8 mouse cellular contexts compared by ENCODE assay signal in genomic region chr11:88583259-88583833, GRCm38 (mm10).
DNase-seq lines count a peak whose midpoint lies in the region; ATAC-seq and TF ChIP-seq lines count a peak whose summit lies in the region.

No protein-coding gene starts in this region.

- no peak overlapping the region; the same call in 1 of the 2 replicates for H3K4me2 ChIP-seq in hindbrain, embryonic 11.5 days (replicated peaks; ENCODE audit: low read depth, low read length)
- no peak overlapping the region for H3K4me2 ChIP-seq in midbrain, embryonic 15.5 days

- no peak for TF ChIP-seq POLR2A in kidney, adult 2 months (IDR thresholded peaks at IDR 0.05; ENCODE audit: low read depth, low read length)

- no peak overlapping the region; the same call in 1 of the 2 replicates for H3K9ac ChIP-seq in hindbrain, embryonic 11.5 days (ENCODE audit: low read depth, low read length)
- no peak overlapping the region; the same call in 1 of the 2 replicates for H3K9ac ChIP-seq in midbrain, embryonic 15.5 days

- H3K4me3 ChIP-seq in kidney, adult 2 months (ENCODE audit: insufficient read depth, low read depth, low read length): no peak overlapping the region
- H3K4me3 ChIP-seq in hindbrain, embryonic 11.5 days (ENCODE audit: low read depth, low read length): no peak overlapping the region
- H3K4me3 ChIP-seq in midbrain, embryonic 15.5 days: no peak overlapping the region

- peak; percentile 82 for ATAC-seq in hindbrain, embryonic 11.5 days (ENCODE audit: low FRiP score)
- peak; percentile 72 for ATAC-seq in midbrain, embryonic 15.5 days (replicated peaks)

- TF ChIP-seq CTCF in kidney, adult 2 months (conservative IDR thresholded peaks at IDR 0.05; ENCODE audit: insufficient read depth, insufficient read length, low read depth, low read length): no peak

- WGBS in kidney, adult 2 months: 19% methylated on average over 8 of the region's 8 CpGs
- WGBS in hindbrain, embryonic 11.5 days: 5% methylated on average over 8 of the region's 8 CpGs
- 4% methylated on average over 8 of the region's 8 CpGs for WGBS in midbrain, embryonic 15.5 days

- H3K4me1 ChIP-seq in kidney, adult 2 months (ENCODE audit: control insufficient read depth, insufficient read depth, low read length): peaks cover 49% of the 10 kb centered on the region
- peaks cover 50% of the 10 kb centered on the region for H3K4me1 ChIP-seq in hindbrain, embryonic 11.5 days (replicated peaks; ENCODE audit: control insufficient read depth, insufficient read depth, low read length)
- H3K4me1 ChIP-seq in midbrain, embryonic 15.5 days: peaks cover 83% of the 10 kb centered on the region

- H3K27me3 ChIP-seq in kidney, adult 2 months (replicated peaks; ENCODE audit: control insufficient read depth, insufficient read depth, low read length): no peaks in the 10 kb centered on the region
- H3K27me3 ChIP-seq in hindbrain, embryonic 11.5 days (ENCODE audit: control insufficient read depth, insufficient read depth, low read length): no peaks in the 10 kb centered on the region
- no peaks in the 10 kb centered on the region for H3K27me3 ChIP-seq in midbrain, embryonic 15.5 days (replicated peaks)

- H3K27ac ChIP-seq in kidney, adult 2 months (ENCODE audit: insufficient read depth, low read depth, low read length): peak overlapping the region; percentile 77
- peak overlapping the region; percentile 96 for H3K27ac ChIP-seq in hindbrain, embryonic 11.5 days (ENCODE audit: low read depth, low read length)
- H3K27ac ChIP-seq in midbrain, embryonic 15.5 days: peak overlapping the region; percentile 74

- H3K9me3 ChIP-seq in hindbrain, embryonic 11.5 days (ENCODE audit: control insufficient read depth, low read length): no peaks in the 10 kb centered on the region
- no peaks in the 10 kb centered on the region for H3K9me3 ChIP-seq in midbrain, embryonic 15.5 days

- H3K36me3 ChIP-seq in kidney, adult 2 months (ENCODE audit: control insufficient read depth, insufficient read depth, low read length): no peaks in the 10 kb centered on the region
- no peaks in the 10 kb centered on the region for H3K36me3 ChIP-seq in hindbrain, embryonic 11.5 days (ENCODE audit: control insufficient read depth, insufficient read depth, low read length)
- H3K36me3 ChIP-seq in midbrain, embryonic 15.5 days (replicated peaks): no peaks in the 10 kb centered on the region

- DNase-seq in kidney, adult 2 months: no peak
- DNase-seq in kidney, postnatal 4 days: no peak
- DNase-seq in ZHBTc4 (ENCODE audit: low read depth, low spot score): peak; percentile 85
- peak; percentile 75 for DNase-seq in hindbrain, embryonic 11.5 days (ENCODE audit: low spot score)
- no peak for DNase-seq in gastrocnemius, postnatal 10 days
- DNase-seq in adrenal gland, adult 8-10 months: no peak
- no peak for DNase-seq in adrenal gland, postnatal 4 days (ENCODE audit: low spot score in 2 of 2)

Comparison
In these comparisons a context has a peak if more than half of its experiments do, and no peak if none do; other contexts are left out.
1. DNase-seq: peak in ZHBTc4 (single experiment) and hindbrain, embryonic 11.5 days (single experiment); none in kidney, adult 2 months (single experiment), kidney, postnatal 4 days (0 of 2), gastrocnemius, postnatal 10 days (single experiment), adrenal gland, adult 8-10 months (single experiment) and adrenal gland, postnatal 4 days (0 of 2).
2. Peak in every context shown above with its lines, with median percentiles within 50 percentile points of each other: H3K27ac ChIP-seq.